Mouse (Mus musculus) brain, embryonic 14.5 days (tissue): ENCODE data around the gene Hnrnph1.

Experiments used
- CTCF ChIP-seq: fragments of 200-500 bp; IDR thresholded peaks from 2 replicates; pipeline ENCODE4 v1.5.1; 2012; ENCODE audit warnings: inconsistent platforms, mild to moderate bottlenecking, moderate library complexity, borderline replicate concordance; ENCODE audit not compliant: insufficient read depth, insufficient read length; ENCODE audit errors: extremely low read depth
- POLR2A ChIP-seq: fragments of 200-500 bp; IDR thresholded peaks from 2 replicates; pipeline ENCODE4 v1.6.1; 2012; ENCODE audit warnings: mild to moderate bottlenecking, inconsistent platforms, borderline replicate concordance; ENCODE audit not compliant: poor library complexity, insufficient read depth, insufficient read length, severe bottlenecking; ENCODE audit errors: extremely low read depth

DNA sequence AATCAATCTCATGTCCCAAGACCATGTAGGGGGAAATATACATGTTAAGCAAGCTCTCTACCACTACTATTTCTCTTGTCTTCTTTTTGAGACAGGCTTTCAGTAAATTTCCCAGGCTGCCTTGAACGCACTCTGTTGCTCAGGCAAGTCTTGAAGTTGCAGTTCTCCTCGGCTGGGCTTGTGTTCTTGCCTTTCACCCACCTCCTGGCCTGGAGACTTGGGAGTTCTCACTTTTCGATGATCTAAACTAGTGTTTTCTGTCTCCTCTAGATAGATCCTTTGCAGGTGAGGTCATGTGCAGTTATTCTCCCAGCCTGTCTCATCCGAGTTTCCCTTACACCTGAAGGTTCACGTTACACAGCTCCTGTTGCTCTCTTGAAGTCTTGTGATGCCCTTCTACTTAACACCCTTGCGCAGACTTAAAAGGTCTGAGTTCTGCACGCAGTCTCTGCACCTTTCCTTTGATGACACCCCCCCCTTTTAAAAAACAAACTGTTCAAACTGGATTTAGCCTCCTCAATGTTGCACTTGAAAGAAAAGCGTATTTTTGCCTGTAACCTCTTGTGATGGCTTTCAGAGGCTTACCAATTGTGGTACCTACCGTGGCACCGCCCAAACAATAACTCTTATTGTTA, 517 bp upstream of the Hnrnph1 start:
- TF ChIP-seq CTCF, result no peak
- no peak for TF ChIP-seq POLR2A
